Mouse (Mus musculus): ENCODE results near the gene Mpped2. TPM values are rescaled to one million over a fixed set of nuclear protein-coding genes. Genes with fewer than 3 reads are reported as not detected.

Gene Mpped2
- 44.4 and 50.6 TPM in 2 replicates for polyA plus RNA-seq (2014; fragmentation: Nextera tagmentation; extraction: Ambion mirVana)

- no peaks in the 10 kb centered on the region for H3K36me3 ChIP-seq (ENCODE audit: control insufficient read depth, insufficient read depth, low read length)
- peaks cover 8% of the 10 kb centered on the region for H3K27me3 ChIP-seq (ENCODE audit: control insufficient read depth, insufficient read depth, low read length)
- peak within 1 kb of the TSS; percentile 96 for H3K27ac ChIP-seq (ENCODE audit: low read depth, low read length)
- ATAC-seq (ENCODE audit: low FRiP score): peak; percentile 74
- peak within 1 kb of the TSS; percentile 94 for H3K4me2 ChIP-seq (replicated peaks; ENCODE audit: low read depth, low read length)
- H3K9me3 ChIP-seq (ENCODE audit: control insufficient read depth, low read length): no peaks in the 10 kb centered on the region
- DNase-seq (ENCODE audit: low spot score): peak; percentile 83
- H3K4me1 ChIP-seq (replicated peaks; ENCODE audit: control insufficient read depth, insufficient read depth, low read length): peaks cover 3% of the 10 kb centered on the region; the same call in 1 of the 2 replicates
- H3K9ac ChIP-seq (ENCODE audit: low read depth, low read length): peak within 1 kb of the TSS; percentile 93
- peak within 1 kb of the TSS; percentile 78 for H3K4me3 ChIP-seq (ENCODE audit: low read depth, low read length)
- WGBS: under 1% methylated on average over 46 of the region's 56 CpGs
These were observed at the start of gene Mpped2 for GRCm38 (mm10) chr2:106692783-106693701. Gene Mpped2, plus strand, starts transcription at chr2:106693269.

- DNase-seq (ENCODE audit: low spot score) (no peak), ATAC-seq (ENCODE audit: low FRiP score) (no peak)
- Histone ChIP-seq H3K27me3 (ENCODE audit: control insufficient read depth, insufficient read depth, low read length) (no peaks in the 10 kb centered on the region), H3K9ac (ENCODE audit: low read depth, low read length) (no peak overlapping the region), H3K36me3 (ENCODE audit: control insufficient read depth, insufficient read depth, low read length) (no peaks in the 10 kb centered on the region), H3K4me3 (ENCODE audit: low read depth, low read length) (no peak overlapping the region), H3K27ac (ENCODE audit: low read depth, low read length) (no peak overlapping the region), H3K4me2 (replicated peaks; ENCODE audit: low read depth, low read length) (no peak overlapping the region), H3K4me1 (replicated peaks; ENCODE audit: control insufficient read depth, insufficient read depth, low read length) (no peaks in the 10 kb centered on the region), H3K9me3 (ENCODE audit: control insufficient read depth, low read length) (no peaks in the 10 kb centered on the region)
- WGBS: 89% methylated on average over 3 of the region's 3 CpGs
These were observed 48.3 kb upstream of the Mpped2 start for GRCm38 (mm10) chr2:106644782-106645181.

- Histone ChIP-seq H3K27ac (ENCODE audit: low read depth, low read length) (peak overlapping the region; percentile 65), H3K36me3 (ENCODE audit: control insufficient read depth, insufficient read depth, low read length) (no peaks in the 10 kb centered on the region), H3K9me3 (ENCODE audit: control insufficient read depth, low read length) (no peaks in the 10 kb centered on the region), H3K4me1 (replicated peaks; ENCODE audit: control insufficient read depth, insufficient read depth, low read length) (no peaks in the 10 kb centered on the region), H3K27me3 (ENCODE audit: control insufficient read depth, insufficient read depth, low read length) (no peaks in the 10 kb centered on the region), H3K9ac (ENCODE audit: low read depth, low read length) (peak overlapping the region; percentile 42; the same call in 1 of the 2 replicates), H3K4me2 (replicated peaks; ENCODE audit: low read depth, low read length) (peak overlapping the region; percentile 33), H3K4me3 (ENCODE audit: low read depth, low read length) (peak overlapping the region; percentile 37)
- DNase-seq (ENCODE audit: low spot score) (peak; percentile 84), ATAC-seq (ENCODE audit: low FRiP score) (peak; percentile 99)
- 9% methylated on average over 25 of the region's 25 CpGs for WGBS
These were observed 43.1 kb upstream of the Mpped2 start for GRCm38 (mm10) chr2:106649686-106650570.

- no peaks in the 10 kb centered on the region for H3K9me3 ChIP-seq (ENCODE audit: control insufficient read depth, low read length)
- no peaks in the 10 kb centered on the region for H3K4me1 ChIP-seq (replicated peaks; ENCODE audit: control insufficient read depth, insufficient read depth, low read length)
- DNase-seq (ENCODE audit: low spot score) (no peak), ATAC-seq (ENCODE audit: low FRiP score) (no peak)
- no peak overlapping the region for H3K4me3 ChIP-seq (ENCODE audit: low read depth, low read length)
- WGBS: 80% methylated on average over 8 of the region's 8 CpGs
- H3K4me2 ChIP-seq (replicated peaks; ENCODE audit: low read depth, low read length): no peak overlapping the region
- no peak overlapping the region for H3K27ac ChIP-seq (ENCODE audit: low read depth, low read length)
- H3K9ac ChIP-seq (ENCODE audit: low read depth, low read length): no peak overlapping the region
- H3K27me3 ChIP-seq (ENCODE audit: control insufficient read depth, insufficient read depth, low read length): no peaks in the 10 kb centered on the region
- H3K36me3 ChIP-seq (ENCODE audit: control insufficient read depth, insufficient read depth, low read length): no peaks in the 10 kb centered on the region
These were observed 40.9 kb upstream of the Mpped2 start for GRCm38 (mm10) chr2:106652151-106652550.

GRCm38 (mm10) chr2:106652741-106653140 is 40.3 kb upstream of the Mpped2 start:
- 88% methylated on average over 4 of the region's 4 CpGs for WGBS
- Histone ChIP-seq H3K9me3 (ENCODE audit: control insufficient read depth, low read length) (no peaks in the 10 kb centered on the region), H3K4me1 (replicated peaks; ENCODE audit: control insufficient read depth, insufficient read depth, low read length) (no peaks in the 10 kb centered on the region), H3K9ac (ENCODE audit: low read depth, low read length) (no peak overlapping the region), H3K27ac (ENCODE audit: low read depth, low read length) (no peak overlapping the region), H3K4me3 (ENCODE audit: low read depth, low read length) (no peak overlapping the region), H3K27me3 (ENCODE audit: control insufficient read depth, insufficient read depth, low read length) (no peaks in the 10 kb centered on the region), H3K4me2 (replicated peaks; ENCODE audit: low read depth, low read length) (no peak overlapping the region), H3K36me3 (ENCODE audit: control insufficient read depth, insufficient read depth, low read length) (no peaks in the 10 kb centered on the region)
- no peak for DNase-seq (ENCODE audit: low spot score)
- no peak for ATAC-seq (ENCODE audit: low FRiP score)

GRCm38 (mm10) chr2:106653261-106653660 is 39.8 kb upstream of the Mpped2 start:
- DNase-seq (ENCODE audit: low spot score): no peak
- Histone ChIP-seq H3K36me3 (ENCODE audit: control insufficient read depth, insufficient read depth, low read length) (no peaks in the 10 kb centered on the region), H3K4me2 (replicated peaks; ENCODE audit: low read depth, low read length) (no peak overlapping the region), H3K4me3 (ENCODE audit: low read depth, low read length) (no peak overlapping the region), H3K27ac (ENCODE audit: low read depth, low read length) (no peak overlapping the region), H3K9ac (ENCODE audit: low read depth, low read length) (no peak overlapping the region), H3K4me1 (replicated peaks; ENCODE audit: control insufficient read depth, insufficient read depth, low read length) (no peaks in the 10 kb centered on the region), H3K9me3 (ENCODE audit: control insufficient read depth, low read length) (no peaks in the 10 kb centered on the region), H3K27me3 (ENCODE audit: control insufficient read depth, insufficient read depth, low read length) (no peaks in the 10 kb centered on the region)
- no peak for ATAC-seq (ENCODE audit: low FRiP score)
- 90% methylated on average over 4 of the region's 4 CpGs for WGBS

- Histone ChIP-seq H3K4me1 (replicated peaks; ENCODE audit: control insufficient read depth, insufficient read depth, low read length) (no peaks in the 10 kb centered on the region), H3K9me3 (ENCODE audit: control insufficient read depth, low read length) (no peaks in the 10 kb centered on the region), H3K27me3 (ENCODE audit: control insufficient read depth, insufficient read depth, low read length) (no peaks in the 10 kb centered on the region), H3K4me2 (replicated peaks; ENCODE audit: low read depth, low read length) (no peak overlapping the region), H3K36me3 (ENCODE audit: control insufficient read depth, insufficient read depth, low read length) (no peaks in the 10 kb centered on the region), H3K4me3 (ENCODE audit: low read depth, low read length) (no peak overlapping the region), H3K9ac (ENCODE audit: low read depth, low read length) (no peak overlapping the region), H3K27ac (ENCODE audit: low read depth, low read length) (no peak overlapping the region)
- 84% methylated on average over 4 of the region's 4 CpGs for WGBS
- DNase-seq (ENCODE audit: low spot score) (no peak), ATAC-seq (ENCODE audit: low FRiP score) (no peak)
These were observed 37.8 kb upstream of the Mpped2 start for GRCm38 (mm10) chr2:106655271-106655670.

GRCm38 (mm10) chr2:106665271-106665670 is 27.8 kb upstream of the Mpped2 start:
- Histone ChIP-seq H3K27ac (ENCODE audit: low read depth, low read length) (no peak overlapping the region), H3K4me3 (ENCODE audit: low read depth, low read length) (no peak overlapping the region), H3K9ac (ENCODE audit: low read depth, low read length) (no peak overlapping the region), H3K4me1 (replicated peaks; ENCODE audit: control insufficient read depth, insufficient read depth, low read length) (no peaks in the 10 kb centered on the region), H3K9me3 (ENCODE audit: control insufficient read depth, low read length) (no peaks in the 10 kb centered on the region), H3K27me3 (ENCODE audit: control insufficient read depth, insufficient read depth, low read length) (no peaks in the 10 kb centered on the region), H3K36me3 (ENCODE audit: control insufficient read depth, insufficient read depth, low read length) (no peaks in the 10 kb centered on the region), H3K4me2 (replicated peaks; ENCODE audit: low read depth, low read length) (no peak overlapping the region)
- no peak for DNase-seq (ENCODE audit: low spot score)
- ATAC-seq (ENCODE audit: low FRiP score): no peak
- 66% methylated on average over 11 of the region's 11 CpGs for WGBS
